Mouse (Mus musculus) ES-Bruce4 (cell line): Measurements from ENCODE around the gene Gucd1. TPM values are rescaled to one million over a fixed set of nuclear protein-coding genes. Genes with fewer than 3 reads are reported as not detected.

Experiments
- H3K27ac ChIP-seq: 2 replicates; pipeline ENCODE4 v1.5.1; 2012; ENCODE audit warnings: low read length, inconsistent platforms; ENCODE audit not compliant: insufficient read depth
- H3K27me3 ChIP-seq: 2 replicates; pipeline ENCODE4 v1.6.1; 2012; ENCODE audit warnings: mild to moderate bottlenecking, low read length, inconsistent platforms; ENCODE audit not compliant: control insufficient read depth, poor library complexity, insufficient read depth, severe bottlenecking
- H3K36me3 ChIP-seq: 2 replicates; pipeline ENCODE4 v1.6.1; 2012; ENCODE audit warnings: inconsistent platforms, mild to moderate bottlenecking, low read length, moderate library complexity; ENCODE audit not compliant: control insufficient read depth, poor library complexity, insufficient read depth, severe bottlenecking
- H3K4me1 ChIP-seq: one replicate; pipeline ENCODE4 v1.8.1; 2011; ENCODE audit warnings: low read length; ENCODE audit not compliant: control insufficient read depth, insufficient read depth
- H3K4me3 ChIP-seq: 2 replicates; pipeline ENCODE4 v1.5.1; 2011; ENCODE audit warnings: low read depth, mild to moderate bottlenecking, low read length
- H3K9ac ChIP-seq: 2 replicates; pipeline ENCODE4 v1.6.1; 2012; ENCODE audit warnings: low read depth, mild to moderate bottlenecking, inconsistent platforms; ENCODE audit not compliant: poor library complexity, severe bottlenecking
- H3K9me3 ChIP-seq: replicated peaks from 2 replicates; pipeline ENCODE4 v1.6.1; 2012; ENCODE audit warnings: mild to moderate bottlenecking, low read length, inconsistent platforms; ENCODE audit not compliant: control insufficient read depth, poor library complexity, insufficient read depth, severe bottlenecking
- CTCF ChIP-seq: IDR thresholded peaks from one replicate; pipeline ENCODE4 v1.8.1; 2011; ENCODE audit warnings: low read depth, low read length
- EP300 ChIP-seq: IDR thresholded peaks from 2 replicates; pipeline ENCODE4 v1.6.1; 2011; ENCODE audit warnings: low read depth, low read length; ENCODE audit not compliant: insufficient read depth
- POLR2A ChIP-seq: IDR thresholded peaks from one replicate; pipeline ENCODE4 v1.8.1; 2011; ENCODE audit warnings: low read length; ENCODE audit not compliant: insufficient read depth
- polyA plus RNA-seq: library from polyadenylated mRNA; stranded (reverse); fragments of >200 nt; gene quantifications from 2 replicates; pipeline ENCODE4 v1.2.4, GENCODE M21; 2011; ENCODE audit warnings: low read depth; ENCODE audit not compliant: missing spikeins, insufficient read depth, insufficient read length

Gene Gucd1
- polyA plus RNA-seq, 1 experiment, result 9.9 TPM

DNA sequence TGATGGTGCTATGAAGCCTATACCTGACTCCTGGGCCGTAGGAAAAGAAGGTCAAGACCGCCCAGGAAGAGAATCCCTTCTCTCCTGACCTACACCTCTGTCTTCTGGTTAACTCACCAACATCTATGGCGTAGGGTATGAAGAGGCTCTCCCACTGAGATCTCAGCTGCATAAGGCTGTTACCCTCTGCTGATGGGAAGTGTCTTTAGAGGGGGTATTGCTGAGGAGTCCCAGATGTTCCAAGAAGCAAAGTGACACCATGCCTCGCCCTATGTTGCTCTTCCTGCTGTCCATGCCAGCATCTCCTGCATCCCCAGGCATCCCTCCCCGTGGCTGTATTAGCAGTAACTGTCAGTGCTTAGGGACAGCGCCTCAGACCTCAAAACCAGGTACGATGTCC is 178.4 kb downstream of the Gucd1 start:
- H3K9ac ChIP-seq, result no peak overlapping the region
- no peaks in the 10 kb centered on the region for H3K4me1 ChIP-seq
- no peaks in the 10 kb centered on the region for H3K9me3 ChIP-seq
- no peaks in the 10 kb centered on the region for H3K27me3 ChIP-seq
- H3K27ac ChIP-seq, result no peak overlapping the region
- no peak overlapping the region for H3K4me3 ChIP-seq
- TF ChIP-seq EP300, result no peak
- no peak for TF ChIP-seq CTCF
- no peak for TF ChIP-seq POLR2A
- H3K36me3 ChIP-seq, result no peaks in the 10 kb centered on the region

DNA sequence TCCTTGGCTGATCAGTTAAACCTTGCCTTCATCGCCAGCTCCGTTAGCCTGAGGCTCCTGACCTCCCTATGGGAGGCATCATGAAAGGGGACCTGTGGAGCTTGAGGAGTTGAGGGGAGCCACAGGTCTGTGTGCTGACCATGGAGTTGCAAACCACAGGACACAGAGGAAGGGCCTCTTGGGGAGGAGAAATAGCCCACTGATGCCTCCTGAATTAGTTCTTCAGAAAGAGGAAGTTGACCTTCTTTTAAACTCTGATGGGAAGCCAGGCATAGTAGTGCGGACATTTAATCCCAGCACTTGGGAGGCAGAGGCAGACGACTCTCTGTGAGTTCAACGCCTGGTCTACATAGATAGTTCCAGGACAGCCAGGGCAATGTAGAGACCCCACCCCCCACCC is 178.9 kb downstream of the Gucd1 start:
- no peaks in the 10 kb centered on the region for H3K9me3 ChIP-seq
- TF ChIP-seq EP300, result no peak
- TF ChIP-seq CTCF, result no peak
- TF ChIP-seq POLR2A, result no peak
- H3K27ac ChIP-seq, result no peak overlapping the region
- no peaks in the 10 kb centered on the region for H3K27me3 ChIP-seq
- H3K4me1 ChIP-seq, result no peaks in the 10 kb centered on the region
- no peak overlapping the region for H3K9ac ChIP-seq
- no peak overlapping the region for H3K4me3 ChIP-seq
- no peaks in the 10 kb centered on the region for H3K36me3 ChIP-seq

DNA sequence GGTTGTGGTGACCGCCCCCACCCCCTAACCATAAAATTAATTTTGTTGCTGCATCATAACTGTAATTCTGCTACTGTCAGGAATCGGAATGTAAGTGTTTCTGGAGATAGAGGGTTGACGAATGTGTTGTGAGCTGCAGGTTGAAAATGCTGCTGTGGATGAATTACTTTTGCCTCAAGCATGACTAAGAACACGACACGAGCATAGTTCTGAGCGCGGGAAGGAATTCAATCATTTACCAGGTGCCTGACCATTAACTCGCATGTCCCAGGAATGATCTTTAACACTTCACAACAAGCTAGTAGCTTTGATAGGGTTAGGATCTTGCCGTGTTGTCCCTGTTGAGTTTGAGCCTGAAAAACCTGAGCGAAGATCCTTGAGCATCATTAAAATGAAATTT is 180.5 kb downstream of the Gucd1 start:
- no peak for TF ChIP-seq EP300
- TF ChIP-seq CTCF, result no peak
- TF ChIP-seq POLR2A, result no peak
- no peaks in the 10 kb centered on the region for H3K36me3 ChIP-seq
- H3K27ac ChIP-seq, result no peak overlapping the region
- no peaks in the 10 kb centered on the region for H3K27me3 ChIP-seq
- H3K9ac ChIP-seq, result no peak overlapping the region
- no peaks in the 10 kb centered on the region for H3K4me1 ChIP-seq
- no peaks in the 10 kb centered on the region for H3K9me3 ChIP-seq
- no peak overlapping the region for H3K4me3 ChIP-seq

GRCm38 (mm10) chr10:75335075-75335474 is 182.7 kb downstream of the Gucd1 start:
- no peak overlapping the region for H3K9ac ChIP-seq
- no peaks in the 10 kb centered on the region for H3K27me3 ChIP-seq
- H3K9me3 ChIP-seq, result no peaks in the 10 kb centered on the region
- H3K36me3 ChIP-seq, result no peaks in the 10 kb centered on the region
- H3K4me1 ChIP-seq, result no peaks in the 10 kb centered on the region
- TF ChIP-seq EP300, result no peak
- no peak for TF ChIP-seq CTCF
- TF ChIP-seq POLR2A, result no peak
- no peak overlapping the region for H3K4me3 ChIP-seq
- H3K27ac ChIP-seq, result no peak overlapping the region

DNA sequence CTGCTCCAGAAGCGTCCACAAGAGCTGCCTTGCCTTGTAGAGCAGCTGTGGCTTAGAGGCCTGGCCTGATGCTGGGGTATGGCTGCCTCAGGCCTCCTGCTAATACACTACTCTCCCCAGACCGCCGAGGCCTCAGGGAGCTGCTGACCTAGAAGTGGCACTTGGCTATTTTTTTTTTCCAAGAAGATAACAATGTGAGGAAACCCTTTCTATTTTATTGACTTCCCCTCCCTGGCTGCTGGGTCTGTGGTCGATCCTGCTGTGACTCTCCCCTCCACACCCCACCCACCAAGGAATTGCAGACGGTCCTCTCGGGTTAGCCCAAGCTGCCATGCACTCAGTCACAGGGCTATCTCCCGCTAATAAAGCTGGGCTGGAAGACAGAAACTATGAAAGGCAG is 183.6 kb downstream of the Gucd1 start:
- Histone ChIP-seq H3K9ac (no peak overlapping the region), H3K4me1 (no peaks in the 10 kb centered on the region), H3K9me3 (no peaks in the 10 kb centered on the region), H3K27me3 (no peaks in the 10 kb centered on the region), H3K27ac (no peak overlapping the region), H3K4me3 (no peak overlapping the region), H3K36me3 (no peaks in the 10 kb centered on the region)
- TF ChIP-seq POLR2A, result no peak
- no peak for TF ChIP-seq EP300
- TF ChIP-seq CTCF, result no peak

DNA sequence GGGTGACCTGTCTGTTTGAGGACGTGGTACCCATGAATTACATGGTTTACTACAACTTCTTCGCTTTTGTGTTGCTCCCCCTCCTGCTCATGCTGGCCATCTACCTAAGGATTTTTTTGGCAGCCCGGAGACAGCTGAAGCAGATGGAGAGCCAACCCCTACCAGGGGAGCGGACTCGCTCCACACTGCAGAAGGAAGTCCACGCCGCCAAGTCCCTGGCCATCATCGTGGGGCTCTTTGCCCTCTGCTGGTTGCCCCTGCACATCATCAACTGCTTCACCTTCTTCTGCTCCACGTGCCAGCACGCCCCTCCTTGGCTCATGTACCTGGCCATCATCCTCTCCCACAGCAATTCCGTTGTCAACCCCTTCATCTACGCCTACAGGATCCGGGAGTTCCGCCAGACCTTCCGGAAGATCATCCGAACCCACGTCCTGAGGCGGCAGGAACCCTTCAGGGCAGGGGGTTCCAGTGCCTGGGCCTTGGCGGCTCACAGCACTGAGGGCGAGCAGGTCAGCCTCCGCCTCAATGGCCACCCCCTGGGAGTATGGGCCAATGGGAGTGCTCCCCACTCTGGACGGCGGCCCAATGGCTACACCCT is 184.5 kb downstream of the Gucd1 start:
- Histone ChIP-seq H3K9ac (no peak overlapping the region), H3K27ac (no peak overlapping the region), H3K36me3 (no peaks in the 10 kb centered on the region), H3K9me3 (no peaks in the 10 kb centered on the region), H3K4me1 (no peaks in the 10 kb centered on the region), H3K27me3 (no peaks in the 10 kb centered on the region), H3K4me3 (peak overlapping the region; percentile 19; the same call in 1 of the 2 replicates)
- no peak for TF ChIP-seq CTCF
- TF ChIP-seq EP300, result no peak
- no peak for TF ChIP-seq POLR2A

GRCm38 (mm10) chr10:75332268-75332667 is 185.5 kb downstream of the Gucd1 start:
- H3K9me3 ChIP-seq, result no peaks in the 10 kb centered on the region
- no peak for TF ChIP-seq CTCF
- no peak for TF ChIP-seq EP300
- no peak for TF ChIP-seq POLR2A
- H3K9ac ChIP-seq, result no peak overlapping the region
- H3K27ac ChIP-seq, result no peak overlapping the region
- no peak overlapping the region for H3K4me3 ChIP-seq
- no peaks in the 10 kb centered on the region for H3K4me1 ChIP-seq
- no peaks in the 10 kb centered on the region for H3K36me3 ChIP-seq
- no peaks in the 10 kb centered on the region for H3K27me3 ChIP-seq
